Mouse (Mus musculus) lung, postnatal 4 days (tissue): ENCODE results near the gene Zfp830.

Experiments used
- DNase-seq, 2 experiments: peaks; one replicate each; pipeline ENCODE4 v3.0.0; 2021

Zfp830 gene

GRCm38 (mm10) chr11:82763742-82764437, at the start of gene Zfp830, which contains the start of gene Cct6b:
Zfp830 (plus strand) TSS chr11:82764345.
Cct6b (minus strand) TSS chr11:82764321.
- DNase-seq: peak; percentile 94 to 95

GRCm38 (mm10) chr11:82719294-82719693, 44.9 kb upstream of the Zfp830 start:
- no peak for DNase-seq

GRCm38 (mm10) chr11:82726862-82727261, 37.3 kb upstream of the Zfp830 start:
- no peak for DNase-seq

DNA sequence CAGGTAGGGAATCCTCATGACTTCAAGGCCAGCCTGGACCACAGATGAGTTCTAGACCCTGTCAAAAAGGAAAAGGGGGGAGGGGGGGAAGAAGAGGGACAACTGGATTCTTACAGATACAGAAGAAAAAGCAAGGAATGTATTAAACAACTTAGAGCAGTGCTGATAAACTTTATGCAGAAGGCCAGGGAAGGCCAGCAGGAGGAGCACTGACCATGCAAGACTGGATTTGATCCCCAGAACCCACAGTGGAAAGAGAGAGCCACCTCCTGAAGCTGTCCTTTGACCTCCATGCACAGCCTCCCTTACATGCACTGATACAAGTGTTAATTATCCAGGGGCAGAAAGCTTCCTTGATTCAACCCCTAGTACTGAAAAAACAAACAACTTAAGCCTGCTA, 29.9 kb upstream of the Zfp830 start:
- no peak for DNase-seq

- DNase-seq: no peak
Observed at GRCm38 (mm10) chr11:82739006-82739405, 25.1 kb upstream of the Zfp830 start.

DNA sequence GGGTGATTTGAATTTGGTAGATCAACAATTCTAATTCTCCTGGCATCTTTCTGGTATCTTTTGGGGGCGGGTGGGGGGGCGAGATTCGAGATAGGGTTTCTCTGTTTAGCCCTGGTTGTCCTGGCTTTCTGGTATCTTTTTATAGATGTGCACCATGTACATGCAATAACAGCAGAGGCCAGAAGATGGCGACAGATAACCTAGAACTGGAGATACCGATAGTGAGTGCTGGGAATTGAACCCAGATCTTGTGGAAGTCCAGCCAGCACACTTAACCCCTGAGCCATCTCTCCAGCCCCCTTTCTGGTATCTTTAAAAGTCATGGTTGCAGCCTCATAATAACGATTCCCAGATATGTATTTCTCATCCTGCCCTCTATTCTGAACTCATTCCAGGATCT, 18.0 kb upstream of the Zfp830 start:
- peak in 1 of 2 experiments; percentile 56 for DNase-seq

- DNase-seq: no peak
Observed at GRCm38 (mm10) chr11:82746857-82747366, 17.2 kb upstream of the Zfp830 start.

GRCm38 (mm10) chr11:82752349-82753115, 11.6 kb upstream of the Zfp830 start:
- DNase-seq: no peak

DNA sequence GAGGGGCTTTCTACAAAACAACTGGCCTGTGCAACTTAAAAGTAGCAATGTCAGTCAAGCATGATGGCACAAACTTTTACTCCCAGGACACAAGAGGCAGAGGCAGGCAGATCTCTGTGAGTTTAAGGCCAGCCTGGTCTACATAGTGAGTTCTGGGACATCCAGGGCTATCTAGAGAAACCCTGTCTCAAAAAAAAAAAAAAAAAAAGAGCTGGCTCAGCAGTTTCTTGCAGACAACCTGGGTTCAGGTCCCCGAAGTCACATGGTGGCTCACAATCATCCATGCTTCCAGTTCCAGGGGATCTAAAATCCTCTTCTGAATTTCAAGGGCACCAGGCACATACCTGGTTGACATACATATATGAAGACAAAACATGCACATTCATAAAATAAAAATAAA, 8.2 kb upstream of the Zfp830 start:
- DNase-seq: no peak

DNA sequence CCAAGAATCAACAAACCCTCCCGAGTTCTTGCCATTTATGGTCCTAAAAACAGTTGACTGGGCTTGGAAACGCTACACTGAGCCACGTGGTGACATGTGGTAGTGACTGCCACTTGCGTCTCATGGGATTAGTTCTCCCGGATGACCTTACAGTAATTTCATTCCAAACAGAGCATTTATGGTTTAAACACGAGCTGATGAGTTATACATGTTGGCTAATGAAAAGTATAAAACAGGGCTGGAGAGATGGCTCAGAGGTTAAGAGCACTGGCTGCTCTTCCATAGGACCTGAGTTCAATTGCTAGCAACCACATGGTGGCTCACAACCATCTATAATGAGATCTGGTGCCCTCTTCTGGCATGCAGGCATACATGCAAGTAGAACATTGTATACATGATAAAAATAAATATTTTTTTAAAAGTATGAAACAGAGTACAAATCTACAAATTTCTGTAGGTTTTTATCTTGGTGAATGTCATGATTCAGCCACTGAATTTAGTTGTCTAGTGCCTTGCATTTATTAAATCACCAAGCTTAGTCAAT, 1.8 kb upstream of the Zfp830 start:
- DNase-seq: no peak

DNA sequence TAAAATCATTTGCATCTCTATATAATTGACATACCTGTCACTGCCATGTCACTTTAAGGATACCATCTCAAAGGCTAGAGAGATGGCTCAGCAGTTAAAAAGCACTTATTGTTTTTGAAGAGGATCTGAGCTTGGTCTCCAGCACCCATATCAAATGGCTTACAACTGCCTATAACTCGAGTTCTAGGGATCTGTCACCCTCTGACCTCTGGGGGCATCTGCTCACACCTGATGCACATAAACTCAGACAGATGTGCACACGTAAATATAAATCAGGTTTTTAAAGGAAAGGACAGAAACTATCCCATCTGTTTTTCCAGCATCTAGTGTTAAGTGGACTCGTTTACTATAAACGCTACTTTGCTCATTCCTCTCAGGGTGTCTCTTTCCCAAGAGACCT, 884 bp upstream of the Zfp830 start:
- DNase-seq: no peak

DNA sequence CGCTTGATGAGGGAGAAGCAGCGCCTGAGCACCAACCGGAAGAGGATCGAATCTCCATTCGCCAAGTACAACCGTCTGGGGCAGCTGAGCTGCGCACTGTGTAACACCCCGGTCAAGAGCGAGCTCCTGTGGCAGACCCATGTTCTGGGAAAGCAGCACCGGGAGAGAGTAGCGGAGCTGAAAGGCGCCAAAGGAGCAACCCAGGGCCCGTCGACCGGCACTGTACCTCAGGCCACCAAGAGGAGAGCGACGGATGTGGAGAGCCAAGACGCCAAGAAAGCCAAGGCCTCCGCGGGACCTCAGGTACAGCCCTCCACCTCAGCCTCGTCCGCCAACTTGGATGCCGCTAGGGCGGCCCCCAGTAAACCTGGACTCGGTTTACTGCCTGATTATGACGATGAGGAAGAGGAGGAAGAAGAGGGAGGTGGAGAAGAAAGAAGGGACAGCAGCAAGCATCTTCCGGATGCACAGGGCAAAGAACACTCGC, 336 bp downstream of the Zfp830 start:
- no peak for DNase-seq

GRCm38 (mm10) chr11:82780134-82780533, 16.0 kb downstream of the Zfp830 start:
- DNase-seq: no peak

DNA sequence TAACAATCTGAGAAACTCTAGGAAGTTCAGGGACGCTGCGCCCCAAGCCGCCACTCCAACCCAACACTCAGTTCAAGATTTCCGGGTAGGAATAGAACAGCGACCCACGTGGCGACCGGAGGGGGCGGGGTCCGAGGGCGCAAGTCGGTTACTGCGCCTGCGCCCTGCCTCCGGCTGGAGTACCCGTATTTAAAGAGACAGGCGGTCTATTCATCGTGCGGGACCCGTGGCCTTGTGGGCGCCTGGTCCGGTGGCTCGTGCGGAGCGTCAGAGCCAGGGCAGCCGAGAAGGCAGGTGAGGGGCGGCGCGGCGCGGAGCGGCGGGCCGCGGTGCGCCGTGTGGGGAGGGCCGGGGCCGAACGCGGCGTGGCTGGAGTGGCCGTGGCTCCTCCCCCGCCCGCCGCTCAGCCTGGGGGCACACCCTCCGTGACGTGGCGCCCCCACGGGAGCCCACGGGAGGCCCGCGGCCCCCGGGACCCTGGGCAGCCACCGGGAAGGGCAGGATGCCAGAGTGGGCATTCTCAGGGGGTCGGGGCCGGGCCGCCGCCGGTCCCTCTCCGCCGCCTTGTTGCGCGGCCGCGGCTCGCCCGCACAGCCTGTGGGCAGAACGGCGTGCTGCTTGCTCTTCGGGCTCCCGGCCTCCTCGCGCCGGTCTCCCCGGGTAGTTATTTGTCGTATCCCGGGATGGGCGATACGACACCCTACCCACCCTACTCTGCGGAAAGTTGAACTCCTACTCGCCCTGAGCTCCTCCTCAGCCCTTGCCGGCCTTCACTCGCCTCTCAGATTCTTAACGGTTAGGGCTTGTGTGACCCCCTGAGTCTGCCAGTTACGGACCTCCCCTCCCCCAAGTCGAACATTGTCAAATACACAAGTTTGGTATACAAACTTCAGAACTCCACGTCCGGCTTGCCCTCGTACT, 17.1 kb downstream of the Zfp830 start, which contains the start of gene Lig3:
Gene Lig3 (plus strand): TSS at position 126 of the 921 bp plus-strand sequence.
- peak; percentile 95 to 96 for DNase-seq

- DNase-seq: no peak
Observed at GRCm38 (mm10) chr11:82782197-82782596, 18.1 kb downstream of the Zfp830 start.

- no peak for DNase-seq
Observed at GRCm38 (mm10) chr11:82783453-82783852, 19.3 kb downstream of the Zfp830 start.

GRCm38 (mm10) chr11:82806656-82807055, 42.5 kb downstream of the Zfp830 start:
- DNase-seq: no peak

- no peak for DNase-seq
Observed at GRCm38 (mm10) chr11:82807370-82807769, 43.2 kb downstream of the Zfp830 start.

GRCm38 (mm10) chr11:82808485-82808884, 44.3 kb downstream of the Zfp830 start:
- no peak for DNase-seq
